Mouse (Mus musculus) gastrocnemius, postnatal 10 days (tissue): Measurements from ENCODE around the gene Gm20828. TPM values are rescaled to one million over a fixed set of nuclear protein-coding genes. Genes with fewer than 3 reads are reported as not detected.
"Not testable (repeated sequence)": the region's sequence is repeated elsewhere in the genome, so short reads cannot be mapped to it uniquely, and the experiment has no call there.

ENCODE experiments used
- DNase-seq: peaks from one replicate; pipeline ENCODE4 v3.0.0; 2021; ENCODE audit warnings: mixed read lengths
- long read RNA-seq, 2 experiments: library from polyadenylated mRNA; stranded (forward); transcript quantifications; one replicate each; pipeline ENCODE4 v2.0.0; 2021
- total RNA-seq, 2 experiments: library from RNA; stranded (reverse); gene quantifications; 2 replicates each; pipeline ENCODE4 v1.2.3; 2021

Gm20828 gene
- total RNA-seq, result not detected
- long read RNA-seq, experiment 1, result 0 reads
- long read RNA-seq, experiment 2, result 0 reads

DNA sequence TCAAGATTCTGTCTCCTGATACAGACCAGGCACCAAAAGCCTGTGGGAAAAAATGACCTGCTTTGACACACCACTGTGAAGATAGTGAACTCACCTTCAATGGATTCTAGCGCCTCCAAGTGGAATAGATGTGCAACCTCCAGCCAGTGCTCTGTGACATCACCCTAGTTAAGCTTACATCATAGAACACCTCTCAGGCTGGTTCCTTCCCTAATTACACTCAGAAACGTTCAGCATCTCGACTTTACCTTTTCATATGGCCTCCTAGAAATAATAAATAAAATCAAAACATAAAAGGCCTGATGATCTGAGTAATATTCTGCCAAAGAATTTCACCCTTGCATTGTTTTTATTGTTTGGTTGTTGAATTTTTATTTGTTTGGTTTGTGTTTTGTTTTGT, at the start of gene Gm20828:
Gene Gm20828, minus strand, starts transcription at position 101 of the 400 bp plus-strand sequence.
- not testable (repeated sequence) for DNase-seq
